Mouse (Mus musculus) ES-Bruce4 (cell line): Measurements from ENCODE around the gene Hoxa13.

ENCODE experiments used
- CTCF ChIP-seq: IDR thresholded peaks from one replicate; pipeline ENCODE4 v1.8.1; 2011; ENCODE audit warnings: low read depth, low read length
- EP300 ChIP-seq: IDR thresholded peaks from 2 replicates; pipeline ENCODE4 v1.6.1; 2011; ENCODE audit warnings: low read depth, low read length; ENCODE audit not compliant: insufficient read depth
- POLR2A ChIP-seq: IDR thresholded peaks from one replicate; pipeline ENCODE4 v1.8.1; 2011; ENCODE audit warnings: low read length; ENCODE audit not compliant: insufficient read depth

GRCm38 (mm10) chr6:52260654-52261575 is at the start of gene Hoxa13:
- TF ChIP-seq CTCF (no peak), POLR2A (no peak), EP300 (no peak)
